In the genomic region with DNA sequence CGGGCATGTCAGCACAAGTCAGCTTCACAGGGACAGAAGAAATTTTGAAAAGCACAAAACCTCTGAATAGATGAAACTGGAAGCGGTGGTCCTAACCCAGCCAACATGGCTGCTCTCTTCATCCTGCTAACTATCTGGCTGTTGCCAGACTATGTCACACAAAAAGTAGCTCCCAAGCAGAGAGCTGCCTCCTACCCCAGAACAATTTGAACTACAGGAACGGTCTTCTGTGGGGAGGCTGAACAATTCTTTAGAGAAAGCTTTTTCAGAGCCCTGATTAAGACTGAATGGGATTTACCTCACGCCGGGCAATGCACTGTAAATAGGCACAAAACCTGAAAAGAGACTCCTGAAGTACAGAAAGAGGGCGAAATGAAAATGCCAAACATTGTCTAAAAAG, we compare ENCODE assay signal across 15 mouse cellular contexts.
DNase-seq lines count a peak whose midpoint lies in the region; ATAC-seq and TF ChIP-seq lines count a peak whose summit lies in the region.
"Had no signal": no experiment of that assay in that cellular context is flagged by ENCODE, and none has a peak within 500 bp of the region (broad histone marks: within the 10 kb centered on the region; RNA-seq: fewer than 3 reads in every experiment).

No protein-coding gene starts in this region.

- H3K27ac ChIP-seq in heart, embryonic 16.5 days (ENCODE audit: low read length): peak overlapping the region; percentile 49
- H3K27ac ChIP-seq in limb, embryonic 15.5 days: peak overlapping the region; percentile 66
- no peak overlapping the region for H3K27ac ChIP-seq in layer of hippocampus, adult 2 months
- H3K27ac ChIP-seq: hindbrain, embryonic 15.5 days had no signal

- no peaks in the 10 kb centered on the region for H3K9me3 ChIP-seq in heart, embryonic 16.5 days (replicated peaks; ENCODE audit: control insufficient read depth, low read length)
- H3K9me3 ChIP-seq in limb, embryonic 15.5 days: no peaks in the 10 kb centered on the region
- H3K9me3 ChIP-seq: hindbrain, embryonic 15.5 days had no signal

- H3K4me3 ChIP-seq in heart, embryonic 16.5 days (ENCODE audit: low read length): no peak overlapping the region
- H3K4me3 ChIP-seq in limb, embryonic 15.5 days: no peak overlapping the region
- no peak overlapping the region for H3K4me3 ChIP-seq in layer of hippocampus, adult 2 months
- H3K4me3 ChIP-seq: hindbrain, embryonic 15.5 days had no signal

- ATAC-seq in heart, embryonic 16.5 days (replicated peaks; ENCODE audit: extremely low read depth, insufficient read depth, low FRiP score): no peak
- ATAC-seq in limb, embryonic 15.5 days (ENCODE audit: insufficient number of reproducible peaks, low FRiP score, low TSS enrichment, low read depth): no peak

- H3K9ac ChIP-seq in heart, embryonic 16.5 days (ENCODE audit: low read length): no peak overlapping the region
- no peak overlapping the region for H3K9ac ChIP-seq in limb, embryonic 15.5 days
- H3K9ac ChIP-seq: hindbrain, embryonic 15.5 days had no signal

- DNase-seq in heart, adult 18-20 months: no peak
- peak; percentile 8 for DNase-seq in testis, postnatal 10 days (ENCODE audit: low spot score)
- DNase-seq in testis, postnatal 14 days (ENCODE audit: low spot score): no peak
- no peak for DNase-seq in cerebellum, adult 11 months
- no peak for DNase-seq in layer of hippocampus, adult 2 months (ENCODE audit: low spot score in 2 of 2)
- no peak for DNase-seq in embryo, embryonic 9.5 days (ENCODE audit: extremely low spot score)
- DNase-seq: cerebellum, adult 2 months; embryo, embryonic 11 days; kidney, adult 8-10 months; left cerebral cortex, postnatal 4 days; lung, postnatal 10 days; right cerebral cortex, postnatal 14 days had no signal

- TF ChIP-seq CTCF in layer of hippocampus, adult 2 months (conservative IDR thresholded peaks at IDR 0.05): no peak

- H3K36me3 ChIP-seq in heart, embryonic 16.5 days (ENCODE audit: control insufficient read depth, insufficient read depth): peaks cover 5% of the 10 kb centered on the region; the same call in 1 of the 2 replicates
- no peaks in the 10 kb centered on the region for H3K36me3 ChIP-seq in limb, embryonic 15.5 days
- H3K36me3 ChIP-seq: hindbrain, embryonic 15.5 days had no signal

- peaks cover 57% of the 10 kb centered on the region for H3K4me1 ChIP-seq in heart, embryonic 16.5 days (ENCODE audit: control insufficient read depth, insufficient read depth, low read length)
- 0 out of 2 replicates have a peak, but pooled peaks cover 5% of the 10 kb centered on the region for H3K4me1 ChIP-seq in limb, embryonic 15.5 days
- H3K4me1 ChIP-seq: hindbrain, embryonic 15.5 days had no signal

- no peaks in the 10 kb centered on the region for H3K27me3 ChIP-seq in heart, embryonic 16.5 days (ENCODE audit: control insufficient read depth, insufficient read depth, low read length)
- no peaks in the 10 kb centered on the region for H3K27me3 ChIP-seq in limb, embryonic 15.5 days
- H3K27me3 ChIP-seq: hindbrain, embryonic 15.5 days had no signal

- H3K4me2 ChIP-seq in heart, embryonic 16.5 days (ENCODE audit: low read depth, low read length): no peak overlapping the region
- no peak overlapping the region for H3K4me2 ChIP-seq in limb, embryonic 15.5 days
- H3K4me2 ChIP-seq: hindbrain, embryonic 15.5 days had no signal

- WGBS in heart, embryonic 16.5 days: 74% methylated on average over 6 of the region's 6 CpGs
- 73% methylated on average over 6 of the region's 6 CpGs for WGBS in limb, embryonic 15.5 days
